Mouse (Mus musculus): ENCODE measurements around the gene Chd4.

Gene Chd4

GRCm38 (mm10) chr6:125143904-125144303 is 48.1 kb downstream of the Chd4 start:
- DNase-seq, result no peak

DNA sequence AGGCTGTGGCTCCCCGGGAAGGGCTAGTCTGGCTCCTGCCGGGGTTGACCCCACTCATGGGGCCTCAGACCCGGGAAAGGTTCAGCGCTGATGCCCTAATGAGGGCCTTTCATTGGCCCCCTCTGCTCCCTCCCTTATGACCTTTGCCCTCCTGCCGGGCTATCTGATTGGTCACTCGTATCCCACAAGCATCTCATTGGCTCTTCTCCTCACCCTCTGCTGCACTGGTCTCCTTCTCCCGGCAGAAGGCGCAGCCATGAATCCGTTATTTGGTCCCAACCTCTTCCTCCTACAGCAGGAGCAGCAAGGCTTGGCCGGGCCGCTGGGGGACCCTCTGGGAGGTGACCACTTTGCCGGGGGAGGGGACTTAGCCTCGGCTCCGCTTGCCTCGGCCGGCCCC is 49.2 kb downstream of the Chd4 start, which contains the start of gene Iffo1:
TSS of gene Iffo1 (plus strand) at position 241 of the 400 bp plus-strand sequence.
- DNase-seq, result peak; percentile 95

GRCm38 (mm10) chr6:125145479-125145951 is 49.7 kb downstream of the Chd4 start:
- no peak for DNase-seq

GRCm38 (mm10) chr6:125146148-125146547 is 50.4 kb downstream of the Chd4 start:
- DNase-seq, result no peak

DNA sequence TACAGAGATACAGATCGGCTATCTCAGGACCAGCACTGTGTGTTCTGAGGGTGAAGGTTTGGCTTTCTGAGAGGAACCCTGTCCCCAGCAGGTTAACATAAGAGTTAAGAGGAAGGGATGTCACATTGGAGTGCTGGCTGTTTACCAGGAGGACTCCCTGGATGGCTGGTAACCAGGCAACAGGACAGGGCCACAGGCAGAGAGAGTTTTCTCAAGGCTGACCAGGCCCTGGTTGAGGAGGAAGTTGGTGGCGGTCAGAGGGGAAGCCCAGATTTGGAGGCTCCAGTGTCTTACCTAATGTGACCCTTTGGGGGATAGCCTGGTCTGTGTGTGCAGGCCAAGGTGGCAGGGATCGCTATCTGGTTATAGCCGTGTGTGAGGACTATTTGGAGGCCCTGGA is 51.0 kb downstream of the Chd4 start:
- DNase-seq, result peak; percentile 66

DNA sequence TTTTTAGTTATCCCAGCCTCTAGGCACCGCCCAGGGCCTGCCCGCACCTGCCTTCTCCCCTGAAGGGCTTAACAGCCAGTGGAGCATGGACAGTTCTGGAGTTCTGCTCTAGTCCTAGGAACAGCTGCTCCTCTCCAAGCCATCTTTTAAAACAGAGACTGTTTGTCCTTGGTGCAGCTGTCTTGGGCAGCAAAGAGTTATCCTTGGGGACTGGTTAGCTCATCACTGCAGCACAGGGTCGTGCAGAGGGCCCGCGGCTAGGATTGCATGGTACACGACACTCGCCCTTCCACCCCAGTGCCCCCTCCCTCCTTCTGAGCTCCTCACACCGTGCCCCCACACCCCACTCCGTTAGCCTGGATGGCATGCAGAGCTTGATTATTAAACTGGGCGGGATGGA is 51.5 kb downstream of the Chd4 start:
- DNase-seq, result no peak

GRCm38 (mm10) chr6:125148251-125148925 is 52.6 kb downstream of the Chd4 start:
- peak; percentile 43 for DNase-seq

GRCm38 (mm10) chr6:125148926-125149568 is 53.3 kb downstream of the Chd4 start:
- DNase-seq, result peak; percentile 39

DNA sequence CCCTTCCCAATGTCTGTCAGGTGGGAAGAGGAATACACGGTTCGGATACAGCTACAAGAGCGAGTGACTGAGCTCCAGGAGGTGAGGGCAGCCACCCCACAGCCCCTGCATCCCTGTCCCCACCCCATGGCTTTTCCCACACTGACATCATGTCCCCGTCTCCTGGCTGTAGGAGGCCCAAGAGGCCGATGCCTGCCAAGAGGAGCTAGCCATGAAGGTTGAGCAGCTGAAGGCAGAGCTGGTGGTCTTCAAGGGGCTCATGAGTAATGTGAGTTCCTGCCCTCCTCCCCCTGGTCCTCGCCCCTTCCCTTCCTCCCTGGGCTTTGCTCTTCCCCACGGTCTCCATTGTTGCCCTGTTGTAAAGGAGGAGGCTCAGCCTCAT is 53.8 kb downstream of the Chd4 start:
- DNase-seq, result no peak

DNA sequence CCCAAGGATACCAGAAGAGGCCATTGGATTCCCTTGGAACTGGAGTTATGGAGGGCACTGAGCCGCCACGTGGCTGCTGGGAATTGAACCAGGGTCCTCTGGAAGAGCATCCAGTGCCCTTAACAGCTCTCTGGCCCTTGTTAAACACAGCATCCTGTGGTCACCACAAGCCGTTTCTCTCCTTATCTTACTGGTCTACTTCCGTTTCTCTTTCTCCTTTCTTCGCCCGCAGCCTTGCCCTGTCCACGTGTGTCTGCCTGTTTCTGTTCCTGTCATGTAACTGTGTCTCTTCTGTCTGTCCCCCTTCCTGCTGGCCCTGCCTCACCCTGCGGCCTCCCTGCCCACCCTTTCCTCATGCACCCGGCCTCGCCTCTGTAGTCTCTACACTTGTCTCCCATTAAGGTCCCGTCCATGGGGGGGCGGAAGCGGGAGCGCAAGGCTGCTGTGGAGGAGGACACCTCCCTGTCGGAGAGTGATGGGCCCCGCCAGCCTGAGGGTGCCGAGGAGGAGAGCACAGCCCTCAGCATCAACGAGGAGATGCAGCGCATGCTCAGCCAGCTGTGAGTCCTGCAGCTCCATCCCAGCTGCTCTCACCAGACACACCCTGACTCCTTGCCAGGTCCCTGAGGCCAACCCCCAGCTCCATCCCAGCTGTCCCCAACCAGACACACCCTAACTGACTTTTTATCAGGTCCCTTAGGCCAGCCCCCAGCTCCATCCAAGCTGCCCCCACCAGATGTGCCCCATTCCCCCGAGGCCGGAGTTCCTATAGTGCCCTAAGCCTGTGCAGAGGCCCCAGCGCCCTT is 56.6 kb downstream of the Chd4 start:
- no peak for DNase-seq

- DNase-seq, result no peak
Measured at GRCm38 (mm10) chr6:125153018-125153389, 57.2 kb downstream of the Chd4 start.

DNA sequence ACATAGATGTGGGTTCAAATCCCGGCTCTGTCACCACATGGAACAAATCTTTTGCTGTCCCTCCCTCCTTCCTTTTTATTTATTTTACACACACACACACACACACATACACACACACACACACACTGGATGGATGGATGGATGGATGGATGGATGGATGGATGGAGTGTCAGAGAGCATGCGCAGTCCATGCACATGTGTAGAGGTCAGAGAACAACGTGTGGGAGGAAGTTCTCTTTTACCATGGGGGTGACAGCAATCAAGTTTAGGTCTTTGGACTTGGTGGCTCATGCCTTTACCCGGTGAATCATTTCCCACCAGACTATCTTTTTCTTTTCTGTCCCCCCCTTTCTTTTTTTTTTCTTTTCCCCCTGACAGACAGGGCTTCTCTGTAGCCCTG is 57.9 kb downstream of the Chd4 start:
- no peak for DNase-seq

- DNase-seq, result peak; percentile 38
Measured at GRCm38 (mm10) chr6:125154550-125154949, 58.8 kb downstream of the Chd4 start.

DNA sequence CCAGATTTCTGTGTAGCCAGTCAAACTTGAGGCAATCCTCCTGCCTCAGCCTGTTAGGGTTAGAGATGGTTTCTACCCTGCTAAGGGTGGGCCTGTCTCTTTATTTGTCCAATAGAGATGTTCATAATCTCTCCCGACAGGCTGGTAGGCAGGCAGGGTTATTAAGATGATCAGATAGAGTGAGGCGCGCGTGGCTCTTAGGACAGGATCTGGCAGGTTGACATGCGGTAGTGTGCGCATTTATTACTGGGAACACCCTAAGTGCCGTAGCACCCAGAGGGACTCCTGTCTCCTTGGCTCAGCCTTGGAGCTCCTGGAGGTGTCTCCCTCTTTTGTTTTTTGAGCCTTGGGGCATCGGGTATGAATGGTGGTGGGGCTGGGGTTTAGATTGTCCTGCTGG is 59.5 kb downstream of the Chd4 start:
- DNase-seq, result no peak

DNA sequence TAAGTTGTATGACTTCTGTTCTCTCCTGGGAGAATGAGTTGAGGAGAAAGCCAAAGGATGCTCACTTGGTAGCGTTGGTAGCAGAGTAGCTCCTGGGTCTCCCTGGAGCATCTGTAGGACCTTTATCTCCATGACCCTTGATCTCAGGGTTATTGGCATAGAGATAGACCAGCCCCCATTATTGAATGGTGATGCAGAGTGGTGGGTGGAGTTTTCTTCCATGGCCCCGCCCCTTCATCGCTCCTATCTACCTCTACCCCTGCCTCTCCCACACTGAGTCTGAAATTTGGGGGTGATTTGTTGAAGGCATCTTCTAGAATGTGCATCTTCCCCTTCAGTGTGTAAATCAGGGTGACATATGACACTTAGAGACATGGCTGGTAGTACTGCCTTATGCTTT is 60.7 kb downstream of the Chd4 start:
- no peak for DNase-seq

DNA sequence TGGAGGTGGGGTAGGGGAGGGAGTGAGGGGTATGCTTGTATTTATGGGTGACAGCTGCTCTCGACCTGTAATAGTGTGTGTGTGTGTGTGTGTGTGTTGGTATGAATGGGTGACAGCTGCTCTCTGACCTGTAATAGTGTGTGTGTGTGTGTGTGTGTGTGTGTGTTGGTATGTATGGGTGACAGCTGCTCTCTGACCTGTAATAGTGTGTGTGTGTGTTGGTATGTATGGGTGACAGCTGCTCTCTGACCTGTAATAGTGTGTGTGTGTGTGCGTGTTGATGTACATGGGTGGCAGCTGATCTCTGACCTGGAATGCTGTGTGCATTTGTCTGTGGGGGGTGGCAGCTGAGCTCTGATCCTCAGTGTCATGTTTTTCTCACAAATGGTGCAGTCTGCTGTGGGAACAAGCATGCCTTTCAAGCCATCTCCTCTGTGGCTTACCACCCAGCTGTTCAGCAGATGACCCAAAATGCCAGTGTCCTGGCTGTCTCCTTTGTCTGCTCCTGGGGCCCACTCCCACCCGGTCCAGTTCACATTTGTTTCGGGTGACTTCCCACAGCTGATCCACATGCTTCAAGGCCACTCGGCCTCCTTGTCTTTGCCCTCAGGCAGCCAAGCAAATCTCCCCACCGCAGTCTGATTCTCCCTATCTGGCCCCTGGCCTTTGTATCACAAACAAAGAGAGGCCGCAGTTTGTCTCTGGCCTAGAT is 61.3 kb downstream of the Chd4 start:
- DNase-seq, result no peak

GRCm38 (mm10) chr6:125158944-125159492 is 63.2 kb downstream of the Chd4 start:
- no peak for DNase-seq

GRCm38 (mm10) chr6:125159773-125160557 is 64.2 kb downstream of the Chd4 start:
- no peak for DNase-seq

- DNase-seq, result no peak
Measured at GRCm38 (mm10) chr6:125160558-125160853, 64.7 kb downstream of the Chd4 start.

GRCm38 (mm10) chr6:125160854-125161760 is 65.3 kb downstream of the Chd4 start:
- peak; percentile 90 for DNase-seq

DNA sequence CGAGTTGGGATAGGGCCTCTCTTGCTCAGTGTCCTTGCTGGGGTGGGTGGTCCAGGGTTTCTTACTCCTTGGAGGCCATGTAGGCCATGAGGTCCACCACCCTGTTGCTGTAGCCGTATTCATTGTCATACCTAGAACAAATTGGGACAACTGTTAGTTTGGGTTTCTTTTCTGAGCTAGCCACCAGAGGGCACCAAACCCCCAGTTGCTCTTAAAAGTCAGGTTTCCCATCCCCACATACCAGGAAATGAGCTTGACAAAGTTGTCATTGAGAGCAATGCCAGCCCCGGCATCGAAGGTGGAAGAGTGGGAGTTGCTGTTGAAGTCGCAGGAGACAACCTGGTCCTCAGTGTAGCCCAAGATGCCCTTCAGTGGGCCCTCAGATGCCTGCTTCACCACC is 66.2 kb downstream of the Chd4 start:
- DNase-seq, result peak; percentile 80

Data from lung, postnatal 36 days (tissue).